Mouse (Mus musculus): ENCODE data around the gene Scamp1.

Gene Scamp1

GRCm38 (mm10) chr13:94173633-94174576 lies 111.8 kb downstream of the Scamp1 start:
- peak; percentile 65 to 76 for DNase-seq

GRCm38 (mm10) chr13:94172533-94173310 lies 112.9 kb downstream of the Scamp1 start:
- DNase-seq = peak in 1 of 2 experiments; percentile 29

- no peak for DNase-seq
Observed at GRCm38 (mm10) chr13:94171612-94172011, 114.0 kb downstream of the Scamp1 start.

- no peak for DNase-seq
Observed at GRCm38 (mm10) chr13:94169325-94169916, 116.2 kb downstream of the Scamp1 start.

- DNase-seq = no peak
Observed at GRCm38 (mm10) chr13:94168319-94168718, 117.3 kb downstream of the Scamp1 start.

GRCm38 (mm10) chr13:94164501-94164900 lies 121.2 kb downstream of the Scamp1 start:
- no peak for DNase-seq

- DNase-seq = no peak
Observed at GRCm38 (mm10) chr13:94159478-94160220, 126.0 kb downstream of the Scamp1 start.

- DNase-seq = peak in 1 of 2 experiments; percentile 41
Observed at GRCm38 (mm10) chr13:94158864-94159477, 126.7 kb downstream of the Scamp1 start.

- DNase-seq = peak; percentile 54 to 65
Observed at GRCm38 (mm10) chr13:94155657-94156429, 129.8 kb downstream of the Scamp1 start.

GRCm38 (mm10) chr13:94154512-94155296 lies 131.0 kb downstream of the Scamp1 start:
- no peak for DNase-seq

- DNase-seq = no peak
Observed at GRCm38 (mm10) chr13:94153658-94154057, 132.0 kb downstream of the Scamp1 start.

- DNase-seq = no peak
Observed at GRCm38 (mm10) chr13:94152836-94153235, 132.8 kb downstream of the Scamp1 start.

All from kidney, postnatal 4 days (tissue).